Mouse (Mus musculus) hindbrain, postnatal 0 days (tissue): ENCODE data around the gene B3galt5. TPM values are rescaled to one million over a fixed set of nuclear protein-coding genes. Genes with fewer than 3 reads are reported as not detected.

Source experiments
- ATAC-seq: fragments of 200-750 bp; cut with Nextera tagmentation; 2 replicates; pipeline ENCODE4 v1.8.0; 2017; ENCODE audit warnings: mild to moderate bottlenecking, moderate TSS enrichment, moderate library complexity
- DNase-seq: peaks from one replicate; pipeline ENCODE4 v3.0.0-alpha.2; 2015; ENCODE audit warnings: low spot score
- H3K27ac ChIP-seq: fragments of 300-500 bp; sonication (generic); 2 replicates; pipeline ENCODE4 v1.5.1; 2014; ENCODE audit warnings: mild to moderate bottlenecking
- H3K27me3 ChIP-seq: fragments of 300-500 bp; sonication (generic); 2 replicates; pipeline ENCODE4 v1.6.1; 2014; ENCODE audit warnings: low read length, mixed read lengths; ENCODE audit not compliant: insufficient read depth
- H3K36me3 ChIP-seq: fragments of 300-500 bp; sonication (generic); 2 replicates; pipeline ENCODE4 v1.6.1; 2014; ENCODE audit warnings: low read length, mixed read lengths; ENCODE audit not compliant: insufficient read depth
- H3K4me1 ChIP-seq: fragments of 300-500 bp; sonication (generic); 2 replicates; pipeline ENCODE4 v1.6.1; 2014; ENCODE audit warnings: antibody characterized with exemption, low read length, mixed read lengths; ENCODE audit not compliant: insufficient read depth
- H3K4me2 ChIP-seq: fragments of 300-500 bp; sonication (generic); 2 replicates; pipeline ENCODE4 v1.6.1; 2014; ENCODE audit warnings: low read depth, mild to moderate bottlenecking, low read length, moderate library complexity, mixed read lengths
- H3K4me3 ChIP-seq: fragments of 300-500 bp; sonication (generic); 2 replicates; pipeline ENCODE4 v1.5.1; 2014; ENCODE audit warnings: low read length
- H3K9ac ChIP-seq: fragments of 300-500 bp; sonication (generic); replicated peaks from 2 replicates; pipeline ENCODE4 v1.6.1; 2014; ENCODE audit warnings: mild to moderate bottlenecking, low read length, moderate library complexity, mixed read lengths
- H3K9me3 ChIP-seq: fragments of 300-500 bp; sonication (generic); 2 replicates; pipeline ENCODE4 v1.6.1; 2016; ENCODE audit warnings: low read length, mixed read lengths
- CTCF ChIP-seq: IDR thresholded peaks from 2 replicates; pipeline ENCODE4 v1.5.1; 2016; ENCODE audit warnings: antibody characterized with exemption, control low read depth, low read depth
- WGBS: fragments of 180-500 bp; shearing (Covaris S2); extraction: QIAGEN DNeasy Blood & Tissue Kit; methylation state at CpG from one replicate; pipeline ENCODE4 v1.1.7; 2014; 5-methylcytosine and 5-hydroxymethylcytosine counted together
- polyA plus RNA-seq: library from polyadenylated mRNA; unstranded; fragments of >200 nt; fragmentation: Nextera tagmentation; extraction: Ambion mirVana; gene quantifications from 2 replicates; pipeline ENCODE4 v1.2.1, GENCODE M21; 2015
- total RNA-seq: library from RNA; depleted of rRNA; stranded (reverse); fragments of >200 nt; gene quantifications from 2 replicates; pipeline ENCODE4 v1.2.3, GENCODE M21; 2014

B3galt5 gene
- total and polyA plus RNA-seq, 2 experiments from 2014 or later: 7.3 to 11.3 TPM

DNA sequence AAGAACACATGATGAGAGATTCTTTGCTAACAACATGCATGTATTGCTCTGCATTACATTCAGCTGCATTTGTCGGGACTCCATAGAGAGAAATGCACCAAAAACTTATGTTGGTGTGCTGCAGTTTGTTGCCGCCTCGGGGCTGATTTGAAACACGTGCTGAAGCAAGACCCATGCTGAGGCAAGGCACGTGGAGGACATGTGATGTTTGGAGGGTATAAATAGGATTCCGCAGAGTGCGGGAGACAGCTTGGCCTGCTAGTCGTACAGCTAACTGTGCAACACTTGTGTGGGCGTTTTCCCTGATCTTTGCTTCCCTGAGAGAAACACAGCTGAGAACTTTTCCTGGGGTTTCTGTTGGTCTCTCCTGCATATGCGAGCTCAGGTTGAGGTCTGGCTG is 25.8 kb upstream of the B3galt5 start:
- H3K27me3 ChIP-seq: no peaks in the 10 kb centered on the region
- ATAC-seq (no peak), DNase-seq (no peak)
- H3K9ac ChIP-seq: no peak overlapping the region
- 78% methylated on average over 10 of the region's 10 CpGs for WGBS
- H3K27ac ChIP-seq: no peak overlapping the region
- no peaks in the 10 kb centered on the region for H3K9me3 ChIP-seq
- no peaks in the 10 kb centered on the region for H3K36me3 ChIP-seq
- no peak overlapping the region for H3K4me2 ChIP-seq
- H3K4me1 ChIP-seq: no peaks in the 10 kb centered on the region
- no peak for TF ChIP-seq CTCF
- no peak overlapping the region for H3K4me3 ChIP-seq

DNA sequence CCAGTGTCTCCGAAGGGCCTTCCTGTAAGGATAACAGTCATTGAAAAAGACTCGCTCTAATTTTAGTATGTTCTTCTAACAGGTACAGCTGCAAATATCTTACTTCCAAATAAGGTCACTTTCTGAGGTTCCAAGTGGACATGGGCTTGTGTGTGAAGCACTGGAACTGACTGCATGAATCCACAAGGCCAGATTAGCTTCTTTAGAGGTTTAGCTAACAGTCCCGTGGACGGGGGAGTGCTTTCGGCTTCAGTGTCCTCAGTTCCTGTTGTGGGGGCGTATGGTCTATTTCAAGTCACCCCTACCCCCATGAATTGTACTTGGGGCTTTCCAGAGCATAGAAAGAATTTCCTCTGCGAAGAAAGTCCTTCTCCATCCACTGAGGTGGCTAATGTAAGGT is 24.7 kb upstream of the B3galt5 start:
- Histone ChIP-seq H3K4me1 (no peaks in the 10 kb centered on the region), H3K9ac (no peak overlapping the region), H3K27ac (no peak overlapping the region), H3K36me3 (no peaks in the 10 kb centered on the region), H3K4me3 (no peak overlapping the region), H3K4me2 (no peak overlapping the region), H3K9me3 (no peaks in the 10 kb centered on the region), H3K27me3 (no peaks in the 10 kb centered on the region)
- ATAC-seq (no peak), DNase-seq (no peak)
- WGBS: 86% methylated on average over 7 of the region's 7 CpGs
- TF ChIP-seq CTCF: no peak

DNA sequence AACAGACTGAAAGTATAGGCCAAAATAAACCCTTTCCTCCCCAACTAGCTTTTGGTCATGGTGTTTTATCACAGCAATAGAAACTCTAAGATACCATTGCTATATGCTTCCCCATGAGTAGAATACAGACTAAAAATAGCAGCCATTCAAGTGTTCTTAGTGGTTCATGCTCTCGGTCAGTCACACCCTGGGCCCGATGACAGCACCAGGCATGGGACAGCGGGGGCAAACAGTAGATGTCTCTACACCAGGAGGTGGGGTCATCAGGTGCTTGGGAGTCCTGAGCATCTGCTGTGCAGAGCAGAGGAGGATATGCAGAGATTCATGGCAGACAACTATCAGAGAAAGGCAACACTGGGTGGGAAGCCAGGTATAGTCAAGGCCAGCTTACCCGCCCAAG is 22.6 kb upstream of the B3galt5 start:
- TF ChIP-seq CTCF: no peak
- no peak for ATAC-seq
- no peaks in the 10 kb centered on the region for H3K4me1 ChIP-seq
- WGBS: 93% methylated on average over 4 of the region's 4 CpGs
- H3K9ac ChIP-seq: no peak overlapping the region
- H3K4me3 ChIP-seq: no peak overlapping the region
- H3K4me2 ChIP-seq: no peak overlapping the region
- no peak for DNase-seq
- no peak overlapping the region for H3K27ac ChIP-seq
- no peaks in the 10 kb centered on the region for H3K27me3 ChIP-seq
- H3K9me3 ChIP-seq: no peaks in the 10 kb centered on the region
- no peaks in the 10 kb centered on the region for H3K36me3 ChIP-seq

DNA sequence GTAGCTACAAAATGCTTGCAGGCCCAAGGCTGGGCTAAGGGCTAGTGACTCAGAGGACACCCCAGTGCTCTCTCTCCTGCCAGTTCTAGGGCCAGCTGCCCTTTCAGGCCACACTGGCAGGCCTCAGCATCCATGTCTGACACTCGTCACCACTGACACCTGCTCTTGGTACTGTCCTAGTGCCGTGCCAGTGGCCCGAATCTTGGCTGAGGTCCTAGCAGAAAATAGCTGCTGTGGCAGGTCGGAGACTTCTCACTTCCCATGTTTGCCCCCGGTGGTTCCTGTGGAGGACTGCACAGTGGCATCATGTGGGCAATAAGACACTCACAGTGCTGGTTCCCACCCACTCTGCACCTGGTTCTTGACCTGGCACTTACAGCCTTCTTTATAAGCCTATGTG is 14.1 kb upstream of the B3galt5 start:
- ATAC-seq: no peak
- peak; percentile 30; the same call in 1 of the 2 replicates for TF ChIP-seq CTCF

DNA sequence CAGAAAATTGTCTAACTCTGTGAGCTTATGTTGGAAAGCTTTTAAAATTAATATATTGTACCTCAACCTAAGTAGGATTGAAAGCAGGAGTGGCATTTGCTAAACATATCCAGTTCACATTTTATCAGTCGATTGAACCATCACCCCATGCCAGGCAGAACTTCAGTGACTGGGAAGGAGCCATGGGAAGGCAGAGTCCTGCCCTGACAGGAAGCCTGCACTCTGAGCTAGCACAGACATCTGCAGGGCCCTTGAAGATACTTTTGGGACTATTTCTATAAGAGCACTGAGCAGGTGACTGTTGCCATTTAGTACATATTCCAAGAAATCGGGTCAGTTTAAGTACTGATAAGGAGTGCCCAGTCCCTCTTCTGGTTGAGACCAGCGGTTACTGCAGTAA is 13.6 kb upstream of the B3galt5 start:
- H3K27ac ChIP-seq: no peak overlapping the region
- H3K36me3 ChIP-seq: no peaks in the 10 kb centered on the region
- H3K4me3 ChIP-seq: no peak overlapping the region
- no peak for DNase-seq
- H3K4me1 ChIP-seq: no peaks in the 10 kb centered on the region
- H3K4me2 ChIP-seq: no peak overlapping the region
- H3K27me3 ChIP-seq: no peaks in the 10 kb centered on the region
- TF ChIP-seq CTCF: no peak
- WGBS: 86% methylated on average over 3 of the region's 3 CpGs
- H3K9ac ChIP-seq: no peak overlapping the region
- no peak for ATAC-seq
- H3K9me3 ChIP-seq: no peaks in the 10 kb centered on the region

More for the DNA sequence above, 14.1 kb upstream of the B3galt5 start:
- Histone ChIP-seq H3K4me3 (no peak overlapping the region), H3K36me3 (no peaks in the 10 kb centered on the region), H3K9me3 (no peaks in the 10 kb centered on the region), H3K4me1 (no peaks in the 10 kb centered on the region), H3K4me2 (no peak overlapping the region), H3K27ac (no peak overlapping the region), H3K27me3 (no peaks in the 10 kb centered on the region), H3K9ac (no peak overlapping the region)
- no peak for DNase-seq
- WGBS: 60% methylated on average over 5 of the region's 5 CpGs

DNA sequence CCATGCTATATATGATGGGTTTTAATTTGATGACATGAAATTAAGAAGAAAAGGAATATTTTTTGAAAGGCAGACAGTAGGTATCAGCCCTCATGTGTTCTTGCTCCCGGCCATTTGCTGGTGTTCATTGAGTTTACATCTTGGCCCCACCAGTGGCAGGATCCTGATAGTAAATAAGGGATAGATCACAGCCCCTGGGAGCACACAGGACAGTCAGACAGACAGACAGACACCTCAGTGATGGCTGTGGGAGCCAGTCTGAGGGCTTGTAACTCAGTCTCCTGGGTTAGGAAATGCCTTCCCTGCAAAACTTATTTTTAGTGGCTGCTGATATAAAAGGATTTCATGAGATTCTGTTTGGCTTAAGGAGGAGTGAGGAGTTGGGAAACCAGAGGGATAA is 13.1 kb upstream of the B3galt5 start:
- 90% methylated on average over 1 of the region's 1 CpGs for WGBS
- no peak for TF ChIP-seq CTCF
- Histone ChIP-seq H3K4me1 (no peaks in the 10 kb centered on the region), H3K36me3 (no peaks in the 10 kb centered on the region), H3K27me3 (no peaks in the 10 kb centered on the region), H3K4me3 (no peak overlapping the region), H3K4me2 (no peak overlapping the region), H3K9ac (no peak overlapping the region), H3K9me3 (no peaks in the 10 kb centered on the region), H3K27ac (no peak overlapping the region)
- ATAC-seq: no peak
- no peak for DNase-seq

DNA sequence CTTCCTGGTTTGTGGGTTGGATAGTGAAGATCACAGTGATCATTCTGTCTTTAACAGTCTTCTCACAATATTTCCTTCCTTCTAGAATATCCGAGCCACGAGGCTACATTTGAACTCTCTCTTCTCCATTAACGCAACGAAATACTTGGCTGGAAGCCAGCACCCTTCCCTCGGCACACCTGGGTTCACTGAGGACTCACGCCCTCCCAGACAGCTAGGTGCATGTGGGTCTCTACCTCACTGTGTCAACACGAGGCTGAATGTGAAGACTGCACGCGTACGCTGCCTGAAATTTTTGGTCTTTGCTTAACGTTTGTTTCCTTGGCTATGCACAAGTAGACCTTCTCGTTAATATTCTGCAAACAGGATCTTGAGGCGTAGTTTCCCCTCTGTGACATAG is 7.2 kb upstream of the B3galt5 start:
- no peak for TF ChIP-seq CTCF
- H3K4me2 ChIP-seq: no peak overlapping the region
- H3K4me3 ChIP-seq: no peak overlapping the region
- ATAC-seq (no peak), DNase-seq (no peak)
- WGBS: 74% methylated on average over 13 of the region's 13 CpGs
- H3K4me1 ChIP-seq: no peaks in the 10 kb centered on the region
- H3K9me3 ChIP-seq: no peaks in the 10 kb centered on the region
- H3K9ac ChIP-seq: no peak overlapping the region
- no peak overlapping the region for H3K27ac ChIP-seq
- H3K36me3 ChIP-seq: no peaks in the 10 kb centered on the region
- no peaks in the 10 kb centered on the region for H3K27me3 ChIP-seq
